9 mouse cellular contexts compared by ENCODE assay signal in genomic region chr10:40371184-40371913, GRCm38 (mm10). TPM values are rescaled to one million over a fixed set of nuclear protein-coding genes. Genes with fewer than 3 reads are reported as not detected.
A peak's percentile ranks its signal among the peaks of the same experiment; 100 is the strongest.
DNase-seq lines count a peak whose midpoint lies in the region; ATAC-seq and TF ChIP-seq lines count a peak whose summit lies in the region.
"Had no signal": no experiment of that assay in that cellular context is flagged by ENCODE, and none has a peak within 500 bp of the region (broad histone marks: within the 10 kb centered on the region; RNA-seq: fewer than 3 reads in every experiment).

No protein-coding gene starts in this region.

- H3K27ac ChIP-seq in intestine, embryonic 15.5 days = no peak overlapping the region
- no peak overlapping the region for H3K27ac ChIP-seq in intestine, postnatal 0 days (ENCODE audit: low read depth, low read length)
- H3K27ac ChIP-seq in macrophage = peak overlapping the region; percentile 46
- H3K27ac ChIP-seq: liver, embryonic 13.5 days had no signal

- no peaks in the 10 kb centered on the region for H3K9me3 ChIP-seq in intestine, embryonic 15.5 days
- H3K9me3 ChIP-seq in intestine, postnatal 0 days (ENCODE audit: control insufficient read depth) = no peaks in the 10 kb centered on the region
- H3K9me3 ChIP-seq: liver, embryonic 13.5 days had no signal

- peak; percentile 54 for DNase-seq in 416B (ENCODE audit: low read depth)
- DNase-seq in heart, postnatal 14 days = no peak
- DNase-seq in right cerebral cortex, adult 2 months (ENCODE audit: low spot score in 2 of 2) = no peak
- no peak for DNase-seq in embryo, embryonic 10 days (ENCODE audit: low spot score)
- DNase-seq: liver, embryonic 13.5 days had no signal

- peaks cover 7% of the 10 kb centered on the region; the same call in 1 of the 2 replicates for H3K4me1 ChIP-seq in intestine, embryonic 15.5 days (replicated peaks)
- no peaks in the 10 kb centered on the region for H3K4me1 ChIP-seq in intestine, postnatal 0 days (replicated peaks; ENCODE audit: control insufficient read depth, insufficient read depth, low read length)
- H3K4me1 ChIP-seq: liver, embryonic 13.5 days had no signal

- peak overlapping the region; percentile 42; the same call in 1 of the 2 replicates for H3K4me2 ChIP-seq in intestine, embryonic 15.5 days (replicated peaks)
- H3K4me2 ChIP-seq in intestine, postnatal 0 days (replicated peaks; ENCODE audit: low read depth) = no peak overlapping the region
- H3K4me2 ChIP-seq: liver, embryonic 13.5 days had no signal

- peaks cover 97% of the 10 kb centered on the region for H3K79me2 ChIP-seq in macrophage (ENCODE audit: inconsistent target)

- H3K27me3 ChIP-seq in intestine, embryonic 15.5 days (replicated peaks) = no peaks in the 10 kb centered on the region
- H3K27me3 ChIP-seq in intestine, postnatal 0 days (replicated peaks; ENCODE audit: control insufficient read depth, insufficient read depth, low read length) = no peaks in the 10 kb centered on the region
- H3K27me3 ChIP-seq: liver, embryonic 13.5 days had no signal

- intact Hi-C loops in heart, postnatal 14 days (cut with DNase I) = no loop called here

- no peak overlapping the region for H3K4me3 ChIP-seq in intestine, embryonic 15.5 days (replicated peaks)
- H3K4me3 ChIP-seq in intestine, postnatal 0 days (ENCODE audit: low read depth, low read length) = no peak overlapping the region
- H3K4me3 ChIP-seq in macrophage (ENCODE audit: inconsistent target) = no peak overlapping the region
- H3K4me3 ChIP-seq: liver, embryonic 13.5 days had no signal

- WGBS in intestine, embryonic 15.5 days = 56% methylated on average over 8 of the region's 8 CpGs
- 62% methylated on average over 8 of the region's 8 CpGs for WGBS in intestine, postnatal 0 days
- WGBS in macrophage (ENCODE audit: missing documents) = 45% methylated on average over 8 of the region's 8 CpGs

- no peaks in the 10 kb centered on the region for H3K36me3 ChIP-seq in intestine, embryonic 15.5 days
- no peaks in the 10 kb centered on the region for H3K36me3 ChIP-seq in intestine, postnatal 0 days (ENCODE audit: control insufficient read depth, insufficient read depth)
- no peaks in the 10 kb centered on the region for H3K36me3 ChIP-seq in macrophage (ENCODE audit: inconsistent target)
- H3K36me3 ChIP-seq: liver, embryonic 13.5 days had no signal

- H3K9ac ChIP-seq in intestine, embryonic 15.5 days = no peak overlapping the region
- H3K9ac ChIP-seq in intestine, postnatal 0 days (ENCODE audit: low read depth, low read length) = no peak overlapping the region
- H3K9ac ChIP-seq: liver, embryonic 13.5 days had no signal

- no peak for TF ChIP-seq CTCF in intestine, postnatal 0 days (IDR thresholded peaks at IDR 0.05; ENCODE audit: low read depth)

- ATAC-seq in intestine, embryonic 15.5 days = no peak
- ATAC-seq in intestine, postnatal 0 days = no peak
- ATAC-seq in activated CD4-positive, CD25-positive, alpha-beta regulatory T cell, adult 4 months = peak; percentile 51

RNA-seq across cellular contexts. Expression of gene Cdk19, which starts 32.0 kb away (rescaled TPM):
- polyA plus RNA-seq in intestine, embryonic 15.5 days (2015; fragmentation: Nextera tagmentation; extraction: Ambion mirVana) = 5.9 and 6.3 TPM in 2 replicates
- 3.0 and 3.2 TPM in 2 replicates for polyA plus RNA-seq in intestine, postnatal 0 days (2015; fragmentation: Nextera tagmentation; extraction: Ambion mirVana)
- polyA plus RNA-seq in activated CD4-positive, CD25-positive, alpha-beta regulatory T cell, adult 4 months (2017; shearing (Covaris generic)) = 10 to 100 TPM; 11.6 to 18.4 TPM
- 10 to 100 TPM in 19 of 26 experiments, 1 to 10 TPM in 7; 1.4 to 19.3 (median 13.5) TPM for total RNA-seq in macrophage (2018; cell fraction: chromatin; rRNA removed)
- total RNA-seq in macrophage (2018; cell fraction: cytosol; rRNA removed) = 10 to 100 TPM; 13.5 to 26.2 (median 21.8) TPM
- total RNA-seq in macrophage (2018; cell fraction: nucleus; rRNA removed) = 10 to 100 TPM in 22 of 26 experiments, 1 to 10 TPM in 4; 4.6 to 31.5 (median 18.1) TPM
- polyA plus RNA-seq in macrophage (2018) = 14.5 to 17.0 TPM (median 15.9 TPM) in 3 replicates
- 10 to 100 TPM; 14.9 to 15.9 TPM for total RNA-seq in heart, postnatal 14 days (2021)
